Mouse (Mus musculus): Measurements from ENCODE around the gene Cyth2. TPM values are rescaled to one million over a fixed set of nuclear protein-coding genes. Genes with fewer than 3 reads are reported as not detected.

Cyth2 gene
- polyA plus RNA-seq, 3 experiments from 2014 or later: 11.9 to 19.8 (median 16.7) TPM

DNA sequence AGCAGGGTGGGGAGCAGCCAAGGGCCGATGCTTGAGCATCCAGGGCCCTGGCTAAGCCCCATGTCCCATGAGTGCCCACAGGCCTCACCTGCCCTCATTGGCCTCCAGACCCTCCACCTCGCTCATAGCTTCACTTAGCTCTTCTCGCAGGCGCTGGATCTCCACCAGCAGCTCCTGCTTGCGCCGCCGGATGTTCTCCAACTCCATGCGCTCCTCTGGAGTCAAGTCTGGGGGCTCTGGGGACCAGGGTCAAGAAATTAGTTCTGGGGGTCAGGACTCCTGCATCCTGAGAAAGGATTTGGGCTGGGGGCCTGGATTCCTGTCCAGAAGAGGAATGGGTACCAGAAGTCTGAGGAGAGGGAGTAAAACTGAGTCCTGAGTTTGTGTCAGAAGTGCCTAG, 1.5 kb downstream of the Cyth2 start:
- no peak for ATAC-seq

DNA sequence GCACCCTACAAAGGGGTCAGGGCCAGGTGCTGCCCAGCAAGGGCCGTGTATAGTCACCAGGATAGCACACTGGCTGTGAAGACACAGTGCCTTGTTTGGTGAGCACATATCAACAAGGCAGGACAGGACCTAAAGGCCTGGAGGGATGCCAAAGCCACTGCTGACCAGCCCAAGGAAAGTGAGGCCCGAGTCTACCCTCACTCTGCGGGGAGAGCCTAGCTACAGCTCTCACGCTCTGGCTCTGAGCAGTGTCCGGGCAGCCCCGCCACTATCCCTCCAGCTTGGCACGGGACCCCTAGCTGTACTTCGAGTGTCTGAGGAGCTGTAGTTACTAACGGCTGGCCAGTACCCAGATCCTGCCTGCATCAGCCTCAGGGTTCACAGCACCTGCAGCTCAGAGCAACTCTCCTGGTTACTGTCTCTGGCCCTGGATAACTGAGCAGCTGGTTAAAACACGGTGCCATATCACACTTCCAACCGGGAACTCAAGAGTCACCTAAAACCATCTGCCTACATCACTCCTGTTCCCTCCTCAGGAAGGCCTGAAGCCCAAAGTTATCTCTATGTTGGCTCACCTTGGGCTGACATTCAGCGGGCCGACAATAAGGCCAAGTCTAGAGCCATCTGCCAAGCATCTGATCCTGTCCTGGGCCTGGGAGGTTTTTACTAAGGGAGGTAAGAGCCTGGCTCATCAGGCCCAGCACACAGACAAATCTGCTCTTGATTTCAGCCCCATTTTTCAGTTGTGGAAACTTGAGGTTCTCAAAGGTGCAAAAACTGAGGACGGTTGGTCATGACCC, 4.9 kb downstream of the Cyth2 start:
- ATAC-seq: no peak

GRCm38 (mm10) chr7:45808471-45808870, 5.9 kb downstream of the Cyth2 start:
- ATAC-seq: no peak

- ATAC-seq: no peak
Measured at GRCm38 (mm10) chr7:45805941-45806340, 8.4 kb downstream of the Cyth2 start.

- ATAC-seq: no peak
Measured at GRCm38 (mm10) chr7:45802551-45802950, 11.8 kb downstream of the Cyth2 start.

GRCm38 (mm10) chr7:45801348-45801747, 13.0 kb downstream of the Cyth2 start:
- ATAC-seq: peak; percentile 71

DNA sequence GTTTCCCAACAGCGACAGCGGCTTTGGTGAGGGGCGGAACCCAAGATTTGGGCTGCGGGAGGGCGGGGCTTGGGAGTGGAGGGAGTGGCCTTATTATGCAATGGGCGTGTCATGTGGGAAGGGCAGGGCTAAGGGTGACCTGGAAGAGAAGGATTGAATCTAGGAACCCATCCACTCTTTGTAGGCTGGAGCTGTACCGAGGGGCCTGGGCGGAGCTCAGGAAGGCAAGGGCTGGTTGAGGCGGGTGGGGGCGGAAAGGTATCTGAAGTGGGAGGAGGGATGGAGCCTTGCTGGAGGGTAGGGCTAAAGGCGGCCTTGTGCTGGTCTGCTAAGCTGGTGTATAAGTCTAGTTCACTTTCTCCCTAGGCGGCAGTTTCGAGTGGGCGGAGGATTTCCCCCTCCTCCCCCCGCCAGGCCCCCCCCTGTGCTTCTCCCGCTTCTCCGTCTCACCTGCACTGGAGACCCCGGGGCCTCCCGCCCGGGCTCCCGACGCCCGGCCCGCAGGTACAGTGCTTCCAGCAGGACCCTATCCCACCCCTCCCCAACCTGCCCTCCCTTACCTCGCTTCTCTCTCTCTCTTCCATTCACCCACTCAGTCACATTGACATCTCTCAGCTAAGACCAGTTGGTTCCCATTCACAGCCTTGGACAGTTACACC, 13.7 kb downstream of the Cyth2 start:
- peak; percentile 46 for ATAC-seq

- no peak for ATAC-seq
Measured at GRCm38 (mm10) chr7:45800001-45800400, 14.4 kb downstream of the Cyth2 start.

GRCm38 (mm10) chr7:45798931-45799330, 15.4 kb downstream of the Cyth2 start:
- peak; percentile 60 for ATAC-seq

GRCm38 (mm10) chr7:45798511-45798836, 15.9 kb downstream of the Cyth2 start:
- peak; percentile 19 for ATAC-seq

DNA sequence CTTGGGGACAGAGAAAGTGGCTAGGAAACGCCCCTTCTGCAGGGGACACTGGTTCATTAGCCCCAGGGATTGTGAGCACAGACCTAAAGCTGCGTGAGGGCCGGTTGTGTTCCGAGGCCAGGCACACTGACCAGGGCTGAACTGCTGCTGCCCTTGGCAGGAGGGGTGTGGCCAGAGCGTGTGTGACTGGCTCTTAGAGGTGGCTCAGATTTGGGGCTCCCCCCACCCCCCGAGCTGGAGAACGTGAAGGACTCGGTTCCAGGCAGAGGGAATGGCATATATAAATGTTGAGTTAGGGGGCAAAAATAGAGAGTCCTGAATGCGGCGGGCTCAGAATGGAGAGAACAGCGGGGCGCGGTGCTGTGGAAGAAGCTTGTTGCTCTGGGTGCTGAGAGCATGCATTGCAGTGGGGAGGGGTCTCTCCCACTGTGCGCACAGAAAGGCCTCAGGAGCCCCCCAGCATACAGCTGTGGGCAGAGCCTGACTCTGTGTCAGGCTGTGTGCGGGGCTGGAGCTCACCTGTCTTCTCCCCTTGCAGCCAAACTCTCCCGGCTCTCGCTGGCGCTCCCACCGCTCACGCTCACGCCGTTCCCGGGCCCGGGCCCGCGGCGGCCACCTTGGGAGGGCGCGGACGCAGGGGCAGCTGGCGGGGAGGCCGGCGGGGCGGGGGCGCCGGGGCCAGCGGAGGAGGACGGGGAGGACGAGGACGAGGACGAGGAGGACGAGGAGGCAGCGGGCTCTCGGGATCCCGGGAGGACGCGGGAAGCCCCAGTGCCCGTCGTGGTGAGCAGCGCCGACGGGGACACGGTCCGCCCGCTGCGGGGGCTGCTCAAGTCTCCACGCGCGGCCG, 16.5 kb downstream of the Cyth2 start:
- no peak for ATAC-seq

DNA sequence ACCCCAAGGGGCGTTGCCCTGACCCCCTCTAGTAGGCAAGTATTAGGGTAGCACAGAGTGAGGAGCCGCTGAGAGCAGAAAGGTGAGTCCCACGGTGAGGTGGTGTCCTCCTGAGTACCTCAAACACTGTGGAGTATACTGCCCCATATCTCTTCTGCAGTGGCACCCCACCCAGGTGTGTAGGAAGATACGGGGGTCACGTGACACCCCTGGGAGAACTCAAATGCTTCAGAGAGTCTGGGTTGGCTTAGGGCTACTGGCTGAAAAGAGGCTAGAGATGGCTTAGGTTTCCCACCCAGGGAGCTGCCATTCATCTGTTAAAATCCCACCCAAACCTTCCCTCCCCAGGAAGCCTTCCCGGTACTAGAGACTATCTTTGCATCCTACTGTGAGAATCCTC, 17.4 kb downstream of the Cyth2 start:
- ATAC-seq: no peak

DNA sequence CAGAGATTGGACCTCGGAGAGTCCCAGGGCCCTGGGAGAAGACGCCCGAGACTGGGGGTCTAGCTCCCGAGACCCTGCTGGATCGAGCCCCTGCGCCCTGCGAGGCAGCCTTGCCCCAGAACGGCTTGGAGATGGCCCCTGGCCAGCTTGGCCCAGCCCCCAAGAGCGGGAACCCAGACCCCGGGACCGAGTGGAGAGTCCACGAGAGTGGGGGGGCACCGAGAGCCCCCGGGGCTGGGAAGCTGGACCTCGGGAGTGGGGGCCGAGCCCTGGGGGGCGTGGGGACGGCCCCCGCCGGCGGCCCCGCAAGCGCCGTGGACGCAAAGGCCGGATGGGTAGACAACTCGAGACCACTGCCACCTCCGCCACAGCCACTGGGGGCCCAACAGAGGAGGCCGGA, 19.4 kb downstream of the Cyth2 start:
- no peak for ATAC-seq

GRCm38 (mm10) chr7:45793969-45794585, 20.3 kb downstream of the Cyth2 start:
- no peak for ATAC-seq

DNA sequence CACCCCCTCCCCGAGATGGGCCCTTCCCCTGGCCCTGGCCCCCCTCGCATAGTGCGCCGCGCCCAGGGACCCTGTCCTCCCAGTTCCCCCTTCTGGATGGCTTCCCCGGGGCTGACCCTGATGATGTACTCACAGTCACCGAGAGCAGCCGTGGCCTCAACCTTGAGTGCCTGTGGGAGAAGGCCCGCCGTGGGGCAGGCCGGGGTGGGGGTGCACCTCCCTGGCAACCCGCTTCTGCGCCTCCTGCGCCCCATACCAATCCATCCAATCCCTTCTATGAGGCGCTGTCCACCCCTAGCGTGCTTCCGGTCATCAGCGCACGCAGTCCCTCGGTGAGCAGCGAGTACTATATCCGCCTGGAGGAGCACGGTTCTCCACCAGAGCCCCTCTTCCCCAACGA, 21.1 kb downstream of the Cyth2 start:
- ATAC-seq: no peak

GRCm38 (mm10) chr7:45791756-45792490, 22.5 kb downstream of the Cyth2 start:
- ATAC-seq: no peak

GRCm38 (mm10) chr7:45790721-45791120, 23.7 kb downstream of the Cyth2 start:
- no peak for ATAC-seq

- ATAC-seq: no peak
Measured at GRCm38 (mm10) chr7:45787642-45788041, 26.7 kb downstream of the Cyth2 start.

DNA sequence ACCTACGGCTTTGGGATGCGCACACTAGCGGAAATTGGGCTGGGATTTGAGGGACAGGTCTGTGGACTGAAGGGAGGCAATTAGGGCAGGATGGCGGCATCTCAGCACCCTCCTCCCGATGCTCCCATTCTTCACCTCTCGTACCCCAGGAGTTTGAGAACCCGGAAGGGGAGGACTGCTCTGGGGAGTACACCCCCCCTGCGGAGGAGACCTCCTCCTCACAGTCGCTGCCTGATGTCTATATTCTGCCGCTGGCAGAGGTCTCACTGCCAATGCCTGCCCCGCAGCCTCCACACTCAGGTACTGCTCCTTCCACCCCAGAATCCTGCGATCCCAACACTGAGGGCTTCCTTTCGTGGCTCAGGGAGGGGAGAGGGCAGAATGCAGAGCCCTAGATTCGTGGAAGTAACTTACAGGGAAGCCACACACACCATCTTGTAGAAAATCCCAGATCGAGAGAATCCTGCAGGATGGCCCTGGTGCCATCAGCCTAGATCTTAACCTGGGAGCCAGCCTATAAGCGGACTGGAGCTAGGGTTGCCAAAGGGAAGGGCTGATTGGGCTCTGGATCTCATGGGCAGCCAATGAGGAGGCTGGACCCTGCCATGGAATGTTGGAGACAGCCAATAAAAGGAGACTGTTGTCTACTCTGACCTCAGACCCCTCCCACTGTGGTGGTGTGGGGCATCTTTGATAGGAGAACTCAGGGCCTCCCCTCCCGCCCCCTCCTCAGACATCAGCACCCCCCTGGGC, 27.5 kb downstream of the Cyth2 start:
- ATAC-seq: no peak

GRCm38 (mm10) chr7:45786136-45786578, 28.2 kb downstream of the Cyth2 start:
- ATAC-seq: peak; percentile 42

DNA sequence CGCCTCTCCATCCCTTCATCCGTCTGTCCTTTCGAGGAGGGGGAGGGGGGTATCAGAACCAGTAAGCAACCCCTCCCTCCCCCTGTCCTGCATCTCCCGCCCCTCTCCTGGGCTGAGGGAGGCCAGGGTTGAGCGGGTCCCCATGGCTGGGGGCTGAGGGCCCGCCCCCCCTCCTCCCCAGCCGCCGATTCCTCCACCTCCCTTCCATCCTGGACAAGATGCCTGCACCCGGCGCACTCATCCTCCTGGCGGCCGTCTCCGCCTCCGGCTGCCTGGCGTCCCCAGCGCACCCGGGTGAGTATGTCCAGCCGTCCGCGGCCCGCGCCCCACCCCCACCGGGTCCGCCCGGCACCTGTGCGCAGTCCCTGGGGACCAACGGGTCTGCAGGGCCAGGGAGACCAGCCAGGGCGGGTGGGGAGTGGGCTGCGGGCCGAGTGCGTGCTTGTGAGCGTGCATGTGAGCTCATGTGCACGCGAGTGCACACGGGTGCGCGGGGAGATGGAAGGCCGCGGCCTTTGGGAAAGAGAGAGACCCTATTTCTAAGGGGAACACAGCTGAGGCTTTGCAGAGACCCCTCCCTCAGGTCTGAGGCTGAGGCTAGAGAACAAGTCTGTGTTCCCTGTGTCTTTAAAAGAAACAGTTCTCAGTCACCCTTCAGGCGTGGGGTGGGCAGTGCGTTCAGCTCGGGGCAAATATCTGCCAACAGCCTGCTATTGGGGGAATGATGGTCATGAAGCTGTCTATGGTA, 28.8 kb downstream of the Cyth2 start:
- ATAC-seq: no peak
